Mouse (Mus musculus): ENCODE data around the gene Gm4707.

DNA sequence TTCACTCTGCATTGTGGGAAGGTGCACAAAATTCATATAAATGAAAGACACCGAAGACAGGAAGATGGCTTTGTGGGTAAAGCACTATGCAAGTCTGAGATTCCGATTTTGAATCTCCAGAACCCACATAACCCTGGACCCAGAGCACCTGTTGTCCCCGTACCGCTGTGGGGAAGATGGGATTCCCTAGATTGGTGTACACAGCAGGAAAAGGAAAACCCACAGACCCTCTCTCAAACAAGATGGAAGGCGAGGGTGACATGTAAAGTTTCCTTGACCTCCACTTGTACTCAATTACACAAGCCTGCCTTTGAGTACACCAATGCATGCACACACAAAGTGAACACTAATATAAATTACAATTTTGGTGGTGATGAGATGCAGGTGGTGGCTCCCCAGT, 25.0 kb upstream of the Gm4707 start:
- TF ChIP-seq CTCF (IDR thresholded peaks at IDR 0.05; ENCODE audit: borderline replicate concordance, insufficient read depth, low read length): no peak
- no peak for TF ChIP-seq POLR2A (IDR thresholded peaks at IDR 0.05; ENCODE audit: low read depth, low read length)

Data from embryonic fibroblast, embryonic 13.5 days (primary cell).